Mouse (Mus musculus) CH12.LX (cell line): ENCODE measurements around the gene Cited4. TPM values are rescaled to one million over a fixed set of nuclear protein-coding genes. Genes with fewer than 3 reads are reported as not detected.

ENCODE experiments used
- DNase-seq: peaks from one replicate; pipeline ENCODE4 v3.0.0-alpha.2; 2013; ENCODE audit errors: extremely low read depth
- H3K27ac ChIP-seq: 2 replicates; pipeline ENCODE4 v1.5.1; 2012; ENCODE audit warnings: low read depth, mild to moderate bottlenecking, control low read depth, moderate library complexity; ENCODE audit not compliant: insufficient read depth
- H3K27me3 ChIP-seq: replicated peaks from 2 replicates; pipeline ENCODE3; 2012; ENCODE audit warnings: inconsistent platforms
- H3K36me3 ChIP-seq, 2 experiments: replicated peaks in 1 of 2; 2 replicates each; pipeline versions ENCODE3 to v1.6.1; 2012; ENCODE audit warnings: inconsistent platforms in 1 of 2, low read length in 1 of 2, mild to moderate bottlenecking in 1 of 2, mixed read lengths in 1 of 2, moderate library complexity in 1 of 2; ENCODE audit not compliant: control insufficient read depth in 1 of 2, insufficient read depth in 1 of 2
- H3K4me1 ChIP-seq, 2 experiments: 2 replicates each; pipeline ENCODE4 v1.6.1; 2012; ENCODE audit warnings: inconsistent platforms in 1 of 2, moderate library complexity in 1 of 2; ENCODE audit not compliant: insufficient read depth in 2 of 2, control insufficient read depth in 1 of 2
- H3K4me2 ChIP-seq: 2 replicates; pipeline ENCODE4 v1.6.1; 2012; ENCODE audit warnings: low read depth, mild to moderate bottlenecking, control low read depth; ENCODE audit not compliant: poor library complexity, insufficient read depth, severe bottlenecking
- H3K4me3 ChIP-seq, 3 experiments: fragments of 150-350 bp in 1 of 3; sonication (generic) in 1 of 3; replicated peaks in 1 of 3; 2 replicates each; pipeline versions ENCODE3 to v1.5.1; 2011 to 2012; ENCODE audit warnings: low read depth in 2 of 3, low read length in 2 of 3, mild to moderate bottlenecking in 2 of 3, moderate library complexity in 2 of 3, control low read depth in 1 of 3, improper control_type of control experiment in 1 of 3, inconsistent platforms in 1 of 3, mixed read lengths in 1 of 3; ENCODE audit not compliant: poor library complexity in 1 of 3
- H3K79me2 ChIP-seq: replicated peaks from 2 replicates; pipeline ENCODE4 v1.6.1; 2012; ENCODE audit warnings: mild to moderate bottlenecking, moderate library complexity; ENCODE audit not compliant: control insufficient read depth, poor library complexity, insufficient read depth, severe bottlenecking; ENCODE audit errors: extremely low read depth
- H3K9ac ChIP-seq: 2 replicates; pipeline ENCODE4 v1.6.1; 2012; ENCODE audit warnings: low read depth, mild to moderate bottlenecking, control low read depth, moderate library complexity; ENCODE audit not compliant: insufficient read depth
- H3K9me3 ChIP-seq: replicated peaks from 2 replicates; pipeline ENCODE3; 2012; ENCODE audit warnings: low read length, inconsistent platforms, mixed read lengths
- BHLHE40 ChIP-seq: IDR thresholded peaks from 2 replicates; pipeline ENCODE4 v1.6.1; 2011; ENCODE audit warnings: mild to moderate bottlenecking, low read depth, low read length, improper control_type of control experiment
- CHD1 ChIP-seq: IDR thresholded peaks from 2 replicates; pipeline ENCODE4 v1.6.1; 2012; ENCODE audit warnings: low read depth, low read length, improper control_type of control experiment, inconsistent platforms
- CTCF ChIP-seq, 2 experiments: IDR thresholded peaks in 1 of 2; conservative IDR thresholded peaks in 1 of 2; 2 replicates each; pipeline ENCODE4 v1.5.1; 2011 to 2012; ENCODE audit warnings: low read depth in 2 of 2, low read length in 2 of 2, improper control_type of control experiment in 1 of 2, inconsistent platforms in 1 of 2, mild to moderate bottlenecking in 1 of 2, moderate library complexity in 1 of 2
- ELF1 ChIP-seq: IDR thresholded peaks from 2 replicates; pipeline ENCODE4 v1.6.1; 2014; ENCODE audit warnings: low read depth, mild to moderate bottlenecking, inconsistent platforms, low read length, improper control_type of control experiment
- EP300 ChIP-seq: IDR thresholded peaks from 2 replicates; pipeline ENCODE4 v1.6.1; 2011; ENCODE audit warnings: low read length, improper control_type of control experiment
- ETS1 ChIP-seq: conservative IDR thresholded peaks from 2 replicates; pipeline ENCODE4 v1.6.1; 2012; ENCODE audit warnings: low read depth, mild to moderate bottlenecking, inconsistent platforms, low read length, improper control_type of control experiment, moderate library complexity
- GABPA ChIP-seq: IDR thresholded peaks from 2 replicates; pipeline ENCODE4 v1.6.1; 2012; ENCODE audit warnings: low read depth, low read length, improper control_type of control experiment, inconsistent platforms; ENCODE audit not compliant: insufficient replicate concordance
- IRF4 ChIP-seq: IDR thresholded peaks from 2 replicates; pipeline ENCODE4 v1.6.1; 2014; ENCODE audit warnings: low read depth, mild to moderate bottlenecking, inconsistent platforms, low read length, improper control_type of control experiment
- MAX ChIP-seq: IDR thresholded peaks from 2 replicates; pipeline ENCODE4 v1.6.1; 2011; ENCODE audit warnings: low read length, improper control_type of control experiment
- MYC ChIP-seq: IDR thresholded peaks from 2 replicates; pipeline ENCODE4 v1.6.1; 2011; ENCODE audit warnings: low read depth, mild to moderate bottlenecking, improper control_type of control experiment, low read length
- PAX5 ChIP-seq: IDR thresholded peaks from 2 replicates; pipeline ENCODE4 v1.6.1; 2012; ENCODE audit warnings: low read length, inconsistent platforms, mixed read lengths
- RAD21 ChIP-seq: IDR thresholded peaks from 2 replicates; pipeline ENCODE4 v1.6.1; 2011; ENCODE audit warnings: low read depth, mild to moderate bottlenecking, low read length, improper control_type of control experiment, moderate library complexity
- RCOR1 ChIP-seq: conservative IDR thresholded peaks from 2 replicates; pipeline ENCODE4 v1.6.1; 2012; ENCODE audit warnings: low read depth, mild to moderate bottlenecking, inconsistent platforms, low read length, improper control_type of control experiment
- SIN3A ChIP-seq: IDR thresholded peaks from 2 replicates; pipeline ENCODE4 v1.6.1; 2012; ENCODE audit warnings: low read length, improper control_type of control experiment, inconsistent platforms
- SMC3 ChIP-seq: IDR thresholded peaks from 2 replicates; pipeline ENCODE4 v1.6.1; 2011; ENCODE audit warnings: low read depth, low read length, improper control_type of control experiment
- UBTF ChIP-seq: IDR thresholded peaks from 2 replicates; pipeline ENCODE4 v1.6.1; 2012; ENCODE audit warnings: low read depth, mild to moderate bottlenecking, inconsistent platforms, low read length, improper control_type of control experiment, moderate library complexity
- ZC3H11A ChIP-seq: IDR thresholded peaks from 2 replicates; pipeline ENCODE4 v1.6.1; 2012; ENCODE audit warnings: low read depth, mild to moderate bottlenecking, inconsistent platforms, low read length, improper control_type of control experiment
- ZKSCAN1 ChIP-seq: IDR thresholded peaks from 2 replicates; pipeline ENCODE4 v1.6.1; 2012; ENCODE audit warnings: low read depth, inconsistent platforms, low read length, improper control_type of control experiment, borderline replicate concordance
- ZMIZ1 ChIP-seq: IDR thresholded peaks from 2 replicates; pipeline ENCODE4 v1.6.1; 2012; ENCODE audit warnings: low read depth, mild to moderate bottlenecking, inconsistent platforms, low read length, improper control_type of control experiment
- dilution Hi-C: fragments of 300-500 bp; cut with MboI; formaldehyde crosslinking; loops from 2 replicates; pipeline ENCODE4 v1.14.3; 2020; ENCODE audit warnings: low sequenced_read_pairs; ENCODE audit not compliant: extremely low pct_unique_long_range_greater_than_20kb, extremely low pct_ligation_motif_present
- in situ Hi-C: fragments of 300-500 bp; cut with MboI; formaldehyde crosslinking; loops from 3 replicates; pipeline ENCODE4 v1.14.3; 2019; ENCODE audit warnings: low sequenced_read_pairs, low pct_ligation_motif_present, low pct_unique_long_range_greater_than_20kb, mixed read lengths
- polyA plus RNA-seq: library from polyadenylated mRNA; unstranded; fragments of >175 nt; gene quantifications from 2 replicates; pipeline ENCODE4 v1.2.1, GENCODE M21; 2012; ENCODE audit warnings: low read depth; ENCODE audit not compliant: insufficient read length
- total RNA-seq, 2 experiments: library from RNA; depleted of rRNA; stranded (reverse); fragments of 300-350 nt in 1 of 2; fragments of >200 nt in 1 of 2; gene quantifications; 2 replicates each; pipeline ENCODE4 v1.2.3; 2012 to 2014

Cited4 gene
- total and polyA plus RNA-seq, 3 experiments: 0.25 to 0.36 TPM; not detected in 1

DNA sequence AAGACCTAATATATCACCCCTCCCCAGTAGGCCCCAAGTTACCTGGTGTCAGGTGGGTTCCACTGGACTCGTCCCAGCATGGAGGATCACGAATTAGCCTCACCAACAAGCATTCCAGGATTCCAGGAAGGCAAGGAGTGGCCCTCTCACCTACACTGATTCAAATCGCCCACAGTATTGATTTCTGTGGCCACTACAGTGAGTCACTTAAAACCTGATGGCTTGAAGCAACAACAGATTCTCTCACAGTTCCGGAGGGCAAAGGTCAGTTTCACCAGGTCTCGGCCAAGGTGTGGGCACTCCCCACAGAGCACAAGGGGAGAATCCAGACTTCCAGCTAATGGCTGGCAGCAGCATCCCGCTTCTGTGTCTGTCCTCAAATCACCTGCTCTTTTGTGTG, 22.9 kb downstream of the Cited4 start:
- Histone ChIP-seq H3K4me2 (no peak overlapping the region), H3K79me2 (no peaks in the 10 kb centered on the region), H3K4me1 (no peaks in the 10 kb centered on the region), H3K27ac (no peak overlapping the region), H3K36me3 (no peaks in the 10 kb centered on the region), H3K9me3 (no peaks in the 10 kb centered on the region), H3K27me3 (peaks cover 12% of the 10 kb centered on the region), H3K4me3 (no peak overlapping the region), H3K9ac (no peak overlapping the region)
- in situ Hi-C loops (loop anchor here (10.0 to 25.0 kb wide), 2 partner anchors 65 to 302 kb away; no protein-coding TSS in a partner anchor), dilution Hi-C loops (no loop called here)
- DNase-seq: no peak
- TF ChIP-seq UBTF (no peak), EP300 (no peak), ETS1 (no peak), GABPA (no peak), ZC3H11A (no peak), IRF4 (no peak), RCOR1 (no peak), MYC (no peak), BHLHE40 (no peak), CHD1 (no peak), CTCF (conservative IDR thresholded peaks at IDR 0.05 in 1 of 2, IDR thresholded peaks at IDR 0.05 in 1 of 2; ENCODE audit: low read depth in 2 of 2, low read length in 2 of 2) (no peak), ZMIZ1 (no peak), SIN3A (no peak), ZKSCAN1 (no peak)

DNA sequence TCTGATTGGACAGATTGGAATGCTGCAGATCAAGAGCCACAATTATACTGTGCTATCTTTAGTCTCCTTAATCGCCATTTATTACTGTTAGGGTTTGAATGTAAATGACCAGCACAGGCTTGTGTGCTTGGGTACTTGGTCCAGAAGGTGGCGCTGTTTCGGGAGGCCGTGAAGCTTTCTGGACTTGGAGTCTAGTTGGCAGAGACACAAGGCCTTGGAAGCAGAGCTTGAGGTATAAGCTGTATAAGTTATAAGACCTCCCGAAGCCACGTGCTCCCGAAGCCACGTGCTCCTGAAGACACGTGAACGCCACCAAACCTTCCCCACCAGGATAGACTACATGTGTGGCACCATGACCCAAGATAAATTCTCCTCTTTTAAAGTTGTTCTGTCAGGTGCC, 26.3 kb downstream of the Cited4 start:
- in situ Hi-C loops (loop anchor here (25.0 kb wide), 1 partner anchor 305 kb away; no protein-coding TSS in a partner anchor), dilution Hi-C loops (no loop called here)
- H3K4me1 ChIP-seq: no peaks in the 10 kb centered on the region
- no peak overlapping the region for H3K4me2 ChIP-seq
- no peak overlapping the region for H3K9ac ChIP-seq
- no peak overlapping the region for H3K27ac ChIP-seq
- H3K27me3 ChIP-seq: peaks cover 43% of the 10 kb centered on the region
- no peaks in the 10 kb centered on the region for H3K9me3 ChIP-seq
- TF ChIP-seq ELF1 (no peak), RAD21 (peak; percentile 60), PAX5 (no peak), CTCF (conservative IDR thresholded peaks at IDR 0.05 in 1 of 2, IDR thresholded peaks at IDR 0.05 in 1 of 2; ENCODE audit: low read depth in 2 of 2, low read length in 2 of 2) (peak; percentile 73 to 82), SMC3 (peak; percentile 91), MAX (peak; percentile 58; the same call in 1 of the 2 replicates)
- no peaks in the 10 kb centered on the region for H3K79me2 ChIP-seq
- no peak overlapping the region for H3K4me3 ChIP-seq
- no peaks in the 10 kb centered on the region for H3K36me3 ChIP-seq
- DNase-seq: peak; percentile 48
